Mouse (Mus musculus) yolk sac, embryonic 10.5 days (tissue): Measurements from ENCODE around the gene Gm6525.
A peak's percentile ranks its signal among the peaks of the same experiment; 100 is the strongest.

Source experiments
- DNase-seq: peaks from one replicate; pipeline ENCODE4 v3.0.0-alpha.2; 2017; ENCODE audit warnings: low spot score

Gene Gm6525

DNA sequence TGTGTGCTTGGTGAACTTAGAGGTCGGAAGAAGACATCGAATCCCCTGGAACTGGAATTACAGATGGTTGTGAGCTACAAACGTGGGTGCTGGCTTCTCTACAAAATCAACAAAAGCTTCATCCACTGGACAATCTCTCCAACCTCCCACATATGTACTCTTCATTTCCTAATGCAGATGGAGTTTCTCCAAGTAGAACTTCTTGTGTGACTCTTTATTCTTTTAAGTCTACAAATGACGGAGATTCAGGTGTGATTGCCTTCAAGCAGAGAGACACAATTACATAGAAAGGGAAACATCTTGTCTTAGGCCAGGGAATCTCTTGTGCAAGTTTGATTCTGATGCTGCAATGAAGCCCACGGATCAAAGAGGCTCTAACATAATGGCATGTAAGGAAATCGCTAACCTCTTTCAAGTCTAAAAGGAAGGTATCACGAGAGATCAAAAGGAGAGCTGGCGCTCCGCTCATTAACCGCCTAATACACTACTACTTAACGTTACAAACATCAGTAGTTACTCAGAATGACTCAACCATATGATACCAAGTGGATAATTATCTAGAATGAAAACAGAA, at the start of gene Gm6525:
Gene Gm6525, plus strand, starts transcription at position 524 of the 574 bp plus-strand sequence.
- DNase-seq = no peak

GRCm38 (mm10) chr3:84125704-84126289, 48.1 kb upstream of the Gm6525 start:
- no peak for DNase-seq

- DNase-seq = no peak
These were observed 47.2 kb upstream of the Gm6525 start for GRCm38 (mm10) chr3:84126721-84127120.

DNA sequence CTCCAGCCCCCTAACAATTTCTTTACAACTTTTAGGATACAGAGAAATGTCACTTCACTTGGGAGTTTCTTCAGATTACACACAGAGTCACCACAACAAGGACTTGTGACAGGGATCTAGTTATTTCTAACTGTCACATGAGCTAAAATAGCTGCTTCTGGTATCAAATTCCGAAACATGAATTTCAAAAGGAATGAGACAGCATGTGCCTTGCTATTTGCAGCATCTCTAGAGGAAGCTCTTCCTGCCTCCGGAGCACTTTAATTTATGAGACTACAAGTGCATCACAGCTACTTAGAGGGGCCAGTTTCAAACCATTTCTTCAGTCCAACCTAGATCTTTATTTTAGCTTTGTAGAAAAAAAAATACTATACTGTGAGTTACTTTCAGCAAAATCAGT, 46.5 kb upstream of the Gm6525 start:
- no peak for DNase-seq

DNA sequence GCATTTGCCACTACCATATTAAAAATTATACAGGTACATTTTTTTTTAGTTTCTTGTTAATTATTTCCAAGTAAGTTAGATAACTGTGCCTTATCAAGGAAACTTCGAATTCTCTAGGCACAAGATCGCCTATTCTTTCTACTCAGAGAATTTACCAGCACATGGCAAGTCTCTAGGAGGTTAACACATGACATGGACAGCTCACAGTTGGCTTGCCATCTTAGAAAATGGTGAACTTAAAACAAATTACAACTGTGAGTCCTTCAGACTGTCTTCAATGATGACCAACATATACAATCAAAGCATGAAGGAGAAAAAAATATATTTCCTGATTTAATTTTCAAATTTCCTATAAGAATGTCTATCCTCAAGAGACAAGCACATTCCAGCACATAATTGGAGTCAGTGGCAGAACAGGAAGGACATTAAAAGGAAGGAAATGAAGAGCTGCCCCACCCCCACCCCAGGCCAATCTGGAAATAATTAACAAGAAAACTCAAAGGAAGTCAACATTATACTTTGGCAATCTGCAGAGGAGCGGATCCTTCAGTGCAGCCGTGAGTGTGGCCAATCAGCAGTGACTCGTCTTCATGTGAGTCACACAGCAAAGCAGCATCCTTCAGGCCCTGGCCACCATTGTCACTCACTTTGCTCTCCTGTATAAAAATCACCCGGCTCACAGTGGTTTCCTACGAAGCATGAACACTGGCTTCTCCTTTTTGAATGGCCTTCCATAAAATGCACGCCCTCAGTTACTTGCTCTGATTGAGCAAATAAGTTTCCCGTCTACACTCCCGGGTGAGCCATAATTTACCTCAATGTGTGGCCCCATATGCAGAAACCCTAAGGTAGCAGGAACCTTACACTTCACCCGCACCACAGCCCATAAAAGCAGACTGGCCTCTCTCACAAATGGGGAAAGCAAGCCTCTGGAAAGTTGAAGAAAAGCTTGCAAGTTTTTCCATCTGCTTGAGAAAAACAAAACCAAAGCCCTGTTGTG, 44.7 kb upstream of the Gm6525 start:
- DNase-seq = peak; percentile 59

- DNase-seq = no peak
These were observed 43.1 kb upstream of the Gm6525 start for GRCm38 (mm10) chr3:84130776-84131175.

GRCm38 (mm10) chr3:84131369-84131768, 42.5 kb upstream of the Gm6525 start:
- no peak for DNase-seq

DNA sequence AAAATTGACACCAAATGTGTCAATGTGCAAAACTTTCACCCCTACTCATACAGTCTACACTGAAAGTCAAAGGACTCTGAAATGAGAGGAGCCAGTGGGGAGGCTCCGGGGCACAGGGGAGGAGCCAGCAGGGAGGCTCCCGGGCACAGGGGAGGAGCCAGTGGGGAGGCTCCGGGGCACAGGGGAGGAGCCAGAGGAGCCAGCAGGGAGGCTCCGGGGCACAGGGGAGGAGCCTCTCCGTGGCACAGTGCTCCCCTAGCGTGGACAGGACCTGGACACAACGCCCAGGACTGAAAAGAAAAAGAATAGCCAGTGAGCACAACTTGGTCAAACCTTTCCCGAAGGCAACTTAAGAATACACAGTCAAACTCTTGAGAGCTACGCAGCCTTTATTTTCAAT, 38.5 kb upstream of the Gm6525 start:
- peak; percentile 24 for DNase-seq

- no peak for DNase-seq
These were observed 38.0 kb upstream of the Gm6525 start for GRCm38 (mm10) chr3:84135933-84136332.

DNA sequence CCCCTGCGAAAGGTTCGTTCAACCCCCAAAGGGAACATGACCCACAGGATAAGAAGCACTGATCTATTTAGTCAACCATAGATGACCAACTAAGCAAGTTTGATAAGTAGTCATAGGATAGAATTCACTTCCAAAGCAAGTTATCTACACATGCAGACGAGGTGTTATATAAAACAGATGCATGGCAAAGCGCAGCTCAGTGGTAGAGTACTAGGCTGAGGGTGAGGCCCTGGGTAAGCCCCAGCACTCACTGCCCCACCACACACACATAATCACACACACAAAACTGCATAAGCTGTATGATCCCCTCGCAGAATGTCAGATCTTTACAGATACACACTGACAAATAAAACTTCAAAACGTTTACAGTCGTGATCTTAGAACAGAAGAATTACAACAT, 37.4 kb upstream of the Gm6525 start:
- no peak for DNase-seq

- DNase-seq = peak; percentile 15
These were observed 33.0 kb upstream of the Gm6525 start for GRCm38 (mm10) chr3:84140947-84141346.

DNA sequence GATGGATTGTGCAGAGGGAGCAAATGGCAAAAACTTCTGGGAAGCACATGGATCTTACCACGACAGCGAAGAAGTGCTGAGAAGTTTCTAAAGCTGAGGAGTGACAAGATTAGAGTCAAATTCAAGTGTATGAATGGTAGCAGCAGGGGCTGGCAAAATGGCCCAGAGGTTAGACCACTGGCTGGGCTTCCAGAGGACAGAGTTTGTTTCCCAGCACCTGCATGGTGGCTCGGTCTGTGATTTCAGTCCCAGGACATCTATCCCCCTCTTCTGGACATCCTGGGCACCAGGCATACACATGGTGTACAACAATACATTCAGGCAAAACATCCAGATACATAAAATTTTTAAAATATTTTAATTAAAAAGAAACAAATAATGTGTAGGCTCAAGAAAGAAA, 24.1 kb upstream of the Gm6525 start:
- DNase-seq = no peak

GRCm38 (mm10) chr3:84154721-84155141, 19.2 kb upstream of the Gm6525 start:
- no peak for DNase-seq

- no peak for DNase-seq
These were observed 18.8 kb upstream of the Gm6525 start for GRCm38 (mm10) chr3:84155146-84155545.

GRCm38 (mm10) chr3:84155558-84156006, 18.3 kb upstream of the Gm6525 start, which contains the start of gene Mnd1:
Mnd1 (minus strand) TSS chr3:84155786.
- DNase-seq = peak; percentile 97

DNA sequence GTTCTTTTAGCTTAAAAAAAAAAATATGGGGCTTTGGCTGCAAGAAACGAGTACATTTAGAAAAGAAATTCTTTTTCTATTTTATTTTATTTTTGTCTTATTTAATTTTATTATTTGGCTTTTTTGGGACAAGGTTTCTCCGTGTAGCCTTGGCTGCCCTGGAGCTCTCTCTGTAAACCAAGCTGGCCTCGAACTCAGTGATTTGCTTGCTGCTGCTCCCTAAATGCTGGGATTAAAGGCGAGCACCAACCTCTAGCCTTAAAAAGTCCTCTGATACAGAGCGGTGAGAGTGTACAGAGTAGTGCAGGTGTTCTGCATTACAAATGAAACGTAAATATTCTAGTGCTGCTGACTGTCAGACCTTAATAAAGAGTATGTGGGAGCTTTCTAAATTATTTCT, 17.8 kb upstream of the Gm6525 start:
- no peak for DNase-seq

DNA sequence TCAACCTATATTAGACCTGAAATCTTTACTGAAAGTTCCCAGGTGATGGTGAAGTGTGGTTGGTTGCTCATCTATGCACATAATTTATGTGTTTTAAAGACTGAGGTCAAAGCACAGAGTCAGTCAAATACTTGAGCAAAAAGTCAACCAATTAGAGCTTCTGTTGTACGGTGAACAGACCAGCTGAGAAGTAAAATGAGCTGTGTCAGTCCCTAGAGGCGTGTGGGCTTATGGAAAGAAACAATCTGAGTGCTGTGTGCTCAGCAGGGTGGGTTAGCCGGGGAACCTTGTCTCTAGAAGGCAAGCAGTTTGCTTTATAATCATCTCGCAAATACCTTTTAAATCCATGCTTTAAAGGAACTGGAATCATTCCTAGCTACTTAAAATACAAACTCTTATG, 16.9 kb upstream of the Gm6525 start:
- DNase-seq = no peak

- no peak for DNase-seq
These were observed 16.1 kb upstream of the Gm6525 start for GRCm38 (mm10) chr3:84157559-84158350.

DNA sequence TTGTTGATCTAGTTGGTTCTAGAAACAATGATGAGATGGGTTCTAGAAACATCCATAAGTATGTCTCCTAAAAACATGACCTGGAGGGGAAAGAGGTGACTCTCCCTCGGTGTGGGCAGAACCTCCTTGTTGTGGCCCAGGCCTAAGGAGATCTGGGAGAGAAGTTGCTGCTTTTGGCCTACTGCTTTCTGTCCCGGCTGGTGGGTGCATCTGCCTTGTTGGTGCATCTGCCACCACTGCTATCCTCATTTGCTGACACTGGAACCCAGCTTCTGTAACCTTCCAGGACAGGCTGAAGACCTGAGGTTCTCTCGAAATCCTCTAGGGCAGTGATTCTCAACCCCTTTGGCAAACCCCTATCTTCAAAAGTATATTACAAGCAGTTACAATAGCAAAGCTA, 8.5 kb upstream of the Gm6525 start:
- DNase-seq = no peak

- DNase-seq = no peak
These were observed 7.8 kb upstream of the Gm6525 start for GRCm38 (mm10) chr3:84166073-84166472.

GRCm38 (mm10) chr3:84168943-84169342, 5.0 kb upstream of the Gm6525 start:
- DNase-seq = no peak
